Mouse (Mus musculus) spleen, adult 2 months (tissue): ENCODE data around the gene Akr1c13.

ENCODE experiments used
- CTCF ChIP-seq: fragments of 200-500 bp; IDR thresholded peaks from 2 replicates; pipeline ENCODE4 v1.5.1; 2011; ENCODE audit warnings: mild to moderate bottlenecking, inconsistent platforms; ENCODE audit not compliant: insufficient read depth, insufficient read length, insufficient replicate concordance; ENCODE audit errors: extremely low read depth
- POLR2A ChIP-seq: fragments of 200-500 bp; IDR thresholded peaks from 2 replicates; pipeline ENCODE4 v1.6.1; 2011; ENCODE audit warnings: low read depth, low read length, inconsistent platforms

- no peak for TF ChIP-seq CTCF
- TF ChIP-seq POLR2A = no peak
Observed at GRCm38 (mm10) chr13:4233536-4234172, 42.7 kb downstream of the Akr1c13 start.
